Mouse (Mus musculus) gastrocnemius, adult 8-10 months (tissue): ENCODE results near the gene Cdh6. TPM values are rescaled to one million over a fixed set of nuclear protein-coding genes. Genes with fewer than 3 reads are reported as not detected.

ENCODE experiments used
- DNase-seq, 2 experiments: peaks; one replicate each; pipeline ENCODE4 v3.0.0; 2022; ENCODE audit warnings: low spot score in 2 of 2
- total RNA-seq, 4 experiments: library from RNA; stranded (reverse); gene quantifications; 2 replicates each; pipeline ENCODE4 v1.2.4; 2022

Cdh6 gene
- total RNA-seq, 4 experiments from 2014 or later = 0.11 to 0.29 (median 0.15) TPM

DNA sequence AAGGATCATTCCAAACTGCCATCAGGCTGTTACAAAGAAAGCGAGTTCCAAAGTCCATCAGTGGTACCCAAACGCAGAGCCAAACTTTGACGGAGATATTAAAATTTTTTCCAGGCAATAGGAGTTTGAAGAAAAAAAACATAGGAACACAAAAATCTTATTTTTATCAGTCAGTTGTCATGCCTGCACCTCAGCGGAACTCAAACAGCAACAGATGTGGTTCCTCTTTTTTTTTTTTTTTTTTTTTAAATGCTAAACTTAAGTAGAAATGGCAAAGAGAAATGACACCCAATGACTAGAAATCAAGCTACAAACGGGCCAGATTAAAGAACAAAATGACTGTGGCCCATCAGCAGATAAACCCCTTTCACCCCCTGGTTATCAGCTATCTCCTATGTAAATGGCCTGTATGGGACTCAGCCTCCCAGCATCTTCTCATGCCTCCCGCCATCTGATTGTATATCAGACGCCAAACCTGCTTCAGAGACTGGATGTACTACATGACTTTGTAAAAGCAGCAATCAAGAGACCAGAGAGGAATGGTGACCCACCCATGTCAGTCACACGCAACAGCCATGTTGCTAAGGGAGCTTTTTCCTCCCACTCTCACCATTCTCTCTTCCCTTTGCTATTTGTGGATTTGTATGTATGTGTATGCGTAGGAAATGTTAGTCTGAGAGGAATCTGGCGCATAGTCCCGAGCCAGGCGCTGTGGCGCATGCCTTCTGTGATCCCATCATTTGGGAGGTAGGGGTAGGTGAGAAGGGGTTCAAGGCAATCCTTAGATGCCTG lies 8.2 kb downstream of the Cdh6 start:
- DNase-seq = no peak

DNA sequence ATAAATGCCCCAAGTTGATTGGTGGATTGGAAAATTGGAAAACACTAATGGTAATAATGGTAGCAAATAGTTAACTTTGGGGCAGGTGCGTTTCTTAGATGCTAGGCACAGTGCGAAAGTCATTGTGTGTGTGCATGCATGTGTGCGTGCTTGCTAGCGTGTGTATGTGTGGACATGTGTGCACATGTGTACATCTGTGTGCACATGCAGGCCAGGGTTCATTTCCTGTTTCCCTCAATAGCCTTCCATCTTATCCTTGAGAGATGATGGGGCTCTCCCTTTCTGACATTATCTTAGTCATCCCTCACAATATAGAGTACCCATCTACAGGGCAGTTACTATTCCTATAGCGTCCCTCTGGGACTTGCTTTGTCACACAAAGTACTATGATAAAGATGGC lies 17.7 kb downstream of the Cdh6 start:
- DNase-seq = no peak

DNA sequence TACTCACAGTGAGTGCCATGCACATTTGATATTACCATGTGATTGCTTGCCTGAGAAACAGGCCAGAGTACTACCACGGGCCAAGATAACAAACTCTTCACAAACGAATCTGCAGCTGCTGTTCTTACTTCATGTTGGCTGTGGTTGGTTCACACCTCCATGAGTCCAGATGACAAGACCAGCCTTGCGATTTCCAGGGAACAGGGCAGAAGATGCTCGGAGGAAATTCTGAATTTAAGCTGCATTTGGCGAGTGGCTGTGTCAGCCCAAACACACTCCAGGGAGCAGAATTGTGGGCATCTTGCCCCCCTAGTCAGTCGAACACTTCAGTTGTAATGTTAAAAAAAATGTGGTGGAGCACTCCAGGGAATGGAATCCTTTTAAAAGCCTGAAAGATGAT lies 18.1 kb downstream of the Cdh6 start:
- no peak for DNase-seq

DNA sequence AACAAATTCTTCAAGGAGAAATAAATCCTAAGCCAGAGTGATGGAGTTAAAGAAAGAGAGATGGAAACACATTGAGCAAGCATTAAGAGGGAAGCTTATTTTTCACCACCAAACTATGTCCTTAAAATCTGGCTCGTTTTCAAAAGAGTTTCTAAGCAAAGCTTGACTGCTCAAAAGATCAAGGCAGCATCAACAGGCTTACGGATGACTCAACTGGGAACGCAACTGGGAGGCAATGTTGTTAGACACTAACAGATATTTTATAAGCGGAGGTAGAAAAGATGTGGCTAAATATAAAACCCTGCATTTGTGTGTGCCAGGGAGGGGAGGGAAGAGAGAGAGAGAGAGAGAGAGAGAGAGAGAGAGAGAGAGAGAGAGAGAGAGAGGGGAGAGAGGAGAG lies 31.5 kb downstream of the Cdh6 start:
- no peak for DNase-seq

DNA sequence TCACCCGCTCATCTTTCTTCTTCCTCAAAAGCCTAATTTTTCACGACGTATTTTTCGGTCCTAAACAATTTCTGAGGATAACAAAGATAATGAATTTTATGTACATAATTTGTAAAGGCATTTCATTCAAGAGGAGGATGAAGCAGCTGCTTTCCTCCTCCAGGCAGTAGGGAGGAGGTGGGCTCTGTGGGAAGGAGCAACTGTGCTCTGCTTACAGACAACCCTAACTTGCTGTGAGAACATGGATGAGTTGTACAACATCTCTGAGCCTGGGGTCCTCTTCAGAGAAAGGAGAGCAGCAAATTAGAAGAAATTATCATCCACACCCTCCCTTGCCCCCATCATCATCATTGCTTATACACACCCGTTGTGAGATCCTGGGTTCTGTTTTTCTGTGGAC lies 33.8 kb downstream of the Cdh6 start:
- DNase-seq = no peak

DNA sequence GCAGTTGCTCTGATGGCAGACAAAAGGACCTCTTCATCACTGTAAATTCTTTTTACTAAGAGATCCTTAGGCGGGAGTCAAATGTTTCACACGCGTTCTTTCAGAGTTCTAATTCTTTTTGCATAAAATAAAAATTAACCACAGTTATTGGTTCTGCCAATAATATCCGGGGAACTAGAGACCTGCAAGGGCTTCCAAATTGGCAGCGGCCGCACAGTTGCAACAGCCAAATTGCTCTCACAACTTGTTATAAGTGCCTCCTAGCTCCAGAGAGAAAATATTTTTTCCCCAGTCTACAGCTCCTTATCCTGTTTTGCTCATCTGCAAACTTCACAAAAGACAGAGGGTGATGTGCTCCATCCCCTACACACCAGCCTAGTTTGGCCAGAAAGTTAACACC lies 36.3 kb downstream of the Cdh6 start:
- no peak for DNase-seq

DNA sequence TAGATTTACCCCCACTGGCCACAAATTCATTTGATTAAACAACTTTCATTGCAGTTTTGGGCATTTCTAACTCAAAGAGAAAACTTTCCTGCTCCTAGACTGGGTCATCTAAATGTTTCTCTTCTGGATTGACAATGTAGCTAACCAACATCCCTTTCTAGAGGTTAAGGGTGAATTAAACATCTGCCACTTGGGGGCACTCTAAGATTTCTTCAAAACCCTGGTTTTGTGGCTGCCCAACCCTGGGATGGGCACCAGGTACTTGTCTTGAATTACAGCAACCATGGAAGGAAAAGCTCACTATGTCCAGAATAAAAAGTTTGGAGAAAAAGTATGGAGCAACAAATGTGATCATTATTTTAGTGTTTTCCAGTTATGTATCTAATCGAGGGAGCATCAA lies 39.4 kb downstream of the Cdh6 start:
- no peak for DNase-seq

DNA sequence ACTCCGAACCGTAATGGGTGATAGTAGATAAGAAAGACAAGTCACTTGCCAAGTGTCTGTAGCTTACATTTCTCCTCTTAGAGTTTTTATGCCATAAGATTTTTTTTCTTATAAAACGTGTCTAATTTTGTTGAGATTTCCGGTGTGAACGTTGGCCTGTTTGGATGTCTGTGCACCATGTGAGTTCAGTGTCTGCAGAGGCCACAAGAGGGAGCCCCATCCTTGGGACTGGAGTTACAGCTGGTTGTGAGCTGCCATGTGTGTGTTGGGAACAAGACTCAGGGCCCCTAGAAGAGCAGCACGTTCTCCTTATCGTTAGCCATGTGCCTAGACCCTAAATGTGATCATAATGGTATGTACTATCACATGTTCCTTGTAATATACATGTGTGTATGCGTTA lies 40.1 kb downstream of the Cdh6 start:
- no peak for DNase-seq

DNA sequence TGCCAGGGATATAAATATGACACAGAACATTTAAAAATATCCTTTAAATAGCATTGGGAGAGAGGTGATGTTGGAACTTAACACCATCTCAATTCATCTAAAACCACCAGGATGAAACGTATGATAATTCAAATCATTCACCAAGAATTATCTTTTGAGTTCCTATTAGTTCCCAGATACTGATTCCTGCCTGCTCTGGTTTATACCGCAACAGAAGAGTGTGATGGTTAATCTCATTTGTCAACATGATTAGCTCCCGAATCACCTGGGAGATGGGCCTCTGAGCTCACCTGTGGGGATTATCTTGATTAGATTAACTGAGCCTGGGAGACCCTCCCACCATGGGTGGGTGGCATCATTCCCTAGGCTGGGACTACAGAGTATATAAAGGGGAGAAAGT lies 41.0 kb downstream of the Cdh6 start:
- no peak for DNase-seq

DNA sequence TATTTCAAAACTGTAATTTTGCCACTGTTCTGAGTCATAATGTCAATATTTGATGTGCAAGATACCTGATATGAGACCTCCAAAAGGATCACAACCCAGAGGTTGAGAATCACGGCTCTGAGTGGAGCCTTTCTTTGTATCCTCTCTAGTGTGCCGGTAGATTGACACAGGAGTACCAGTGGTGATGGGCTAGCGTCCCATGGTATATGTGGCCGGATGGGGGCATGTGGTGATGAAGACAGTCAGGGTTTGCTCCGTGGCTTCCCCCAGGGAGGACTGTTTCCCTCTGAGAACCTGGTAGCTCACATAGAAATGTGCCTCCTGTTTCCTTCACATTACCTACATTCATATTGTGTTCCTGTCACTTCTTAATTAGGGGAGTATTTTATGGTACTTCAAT lies 43.2 kb downstream of the Cdh6 start:
- no peak for DNase-seq

DNA sequence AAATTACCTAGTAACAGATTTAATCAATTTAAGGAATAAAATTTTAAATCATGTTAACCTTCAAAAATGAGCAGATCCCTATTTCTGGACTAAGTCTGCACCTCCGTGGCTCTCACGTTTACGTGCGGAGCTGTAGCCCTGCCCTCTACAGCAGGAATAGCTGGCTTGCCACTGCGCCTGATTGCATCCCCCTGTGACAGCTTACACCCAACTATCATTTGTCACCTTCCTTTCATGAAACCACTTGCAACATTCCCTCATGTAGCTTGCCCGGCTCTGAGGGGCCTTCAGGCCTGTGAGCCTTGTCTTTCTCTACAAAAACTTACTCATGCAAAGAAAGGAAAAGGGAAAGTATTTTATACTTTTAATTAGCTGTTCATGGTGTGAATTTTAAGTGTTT lies 73.1 kb downstream of the Cdh6 start:
- no peak for DNase-seq

DNA sequence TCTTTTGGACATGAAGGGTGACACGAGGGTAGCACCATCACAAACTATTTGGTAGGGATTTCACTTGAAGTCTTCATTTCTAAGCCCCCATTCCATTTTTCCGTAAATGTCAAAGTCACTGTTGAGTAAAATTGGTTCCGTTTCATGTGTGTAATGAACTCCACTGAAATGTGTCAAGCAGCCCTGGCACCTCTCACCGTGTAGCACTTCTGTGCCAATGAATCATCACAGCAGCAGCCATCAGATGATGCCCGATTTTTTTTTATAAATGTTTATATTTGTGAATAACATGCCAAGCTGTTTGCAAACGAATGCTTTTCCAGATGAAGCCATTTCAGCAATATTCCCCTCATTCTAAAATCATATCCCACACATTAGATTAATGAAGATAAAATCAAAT lies 75.6 kb downstream of the Cdh6 start:
- DNase-seq = no peak

DNA sequence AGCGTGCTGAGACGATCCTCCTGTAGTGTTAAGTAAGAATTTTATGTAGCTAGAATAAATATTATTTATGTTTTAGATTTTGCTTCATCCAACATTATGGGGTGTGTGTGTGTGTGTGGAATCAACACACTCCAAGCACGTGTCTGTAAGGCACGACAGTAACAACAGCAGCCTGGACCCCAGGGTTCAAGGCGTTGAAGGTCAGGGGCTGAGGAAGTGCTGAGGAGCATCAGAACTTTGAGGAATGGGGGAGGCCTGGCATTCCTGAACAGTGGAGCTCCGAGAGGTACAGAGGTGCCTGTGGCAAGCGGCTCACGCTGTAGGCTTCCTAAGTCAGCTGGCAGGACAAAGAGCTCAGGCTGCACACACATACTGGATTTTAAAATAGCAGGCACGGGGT lies 78.1 kb downstream of the Cdh6 start:
- no peak for DNase-seq

DNA sequence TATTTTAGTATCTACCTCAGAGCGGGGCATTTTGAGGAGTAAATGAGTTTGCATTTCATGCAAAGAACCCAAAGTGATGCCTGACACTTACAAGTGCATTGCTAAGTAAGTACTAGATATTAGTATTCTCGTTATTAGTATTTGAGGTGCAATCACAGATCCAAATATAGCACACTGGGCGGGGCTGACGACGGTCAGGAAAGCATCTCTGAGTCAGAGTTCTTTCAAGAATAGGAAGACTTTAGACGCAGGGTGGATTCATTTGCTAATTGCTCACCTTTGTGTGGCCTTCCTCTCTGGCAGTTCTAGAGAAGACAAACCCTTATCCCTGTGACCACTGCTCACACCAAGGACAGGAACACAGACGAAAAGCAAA lies 78.6 kb downstream of the Cdh6 start:
- DNase-seq = no peak

DNA sequence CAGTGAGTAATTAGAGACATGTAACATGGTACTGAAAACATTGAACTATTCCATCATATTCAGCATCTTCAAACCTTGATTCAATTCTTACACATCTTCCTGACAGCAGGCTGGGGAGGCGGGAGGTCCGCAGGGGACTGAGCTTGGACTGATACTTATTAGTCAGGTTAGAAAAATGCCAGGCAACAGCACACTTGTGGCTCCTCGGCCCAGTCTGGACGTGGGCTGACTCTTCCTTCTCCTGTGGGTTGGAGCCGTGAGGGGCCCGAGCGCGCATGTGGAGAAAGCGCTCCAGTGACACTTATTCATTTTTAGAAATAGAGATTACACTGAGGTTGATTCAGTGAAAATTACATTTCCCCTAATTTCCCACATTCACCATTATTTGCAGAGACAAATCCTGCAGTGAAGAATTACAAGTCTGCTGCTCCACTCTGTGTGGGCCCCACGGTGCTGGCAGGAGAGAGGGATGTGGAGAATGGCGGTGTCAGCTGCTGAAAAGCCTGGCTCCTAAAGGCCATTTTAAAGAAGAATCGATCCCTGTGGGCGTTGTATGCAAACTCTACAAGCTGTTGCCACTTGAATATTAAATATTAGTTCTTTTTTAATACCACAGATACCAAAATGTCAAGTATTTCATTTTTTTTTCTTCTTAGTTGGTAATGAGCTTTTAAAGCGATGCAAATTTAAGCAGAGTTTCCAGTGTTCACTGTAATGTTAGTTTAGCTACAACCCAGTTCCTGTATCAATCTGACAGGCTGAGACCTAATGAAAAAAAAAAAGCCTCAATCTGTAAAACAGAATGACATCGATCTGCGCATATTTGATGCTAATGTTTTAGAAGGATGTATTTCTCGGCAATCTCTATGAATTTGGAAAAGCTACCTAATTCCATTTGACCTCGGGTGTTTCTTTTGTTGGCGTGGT lies 79.3 kb downstream of the Cdh6 start:
- no peak for DNase-seq

DNA sequence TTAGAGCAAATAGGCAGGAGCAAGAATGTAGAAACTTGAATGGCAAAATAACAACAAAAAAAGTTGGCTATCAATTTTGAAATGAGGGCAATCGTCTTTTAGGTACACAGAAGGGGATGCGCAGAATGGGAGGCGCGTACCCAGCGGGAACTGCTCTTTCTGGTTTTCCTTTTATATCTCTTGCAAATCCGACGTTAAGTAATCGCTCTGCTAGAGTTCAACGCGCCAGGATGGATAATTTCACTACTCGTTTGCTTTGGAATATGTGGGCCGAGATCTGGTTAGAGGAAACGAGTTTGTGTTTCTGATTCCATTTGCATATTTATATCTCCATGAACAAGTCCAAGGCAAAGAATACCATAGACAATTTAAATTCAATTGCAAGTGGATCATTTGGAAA lies 81.4 kb downstream of the Cdh6 start:
- no peak for DNase-seq

DNA sequence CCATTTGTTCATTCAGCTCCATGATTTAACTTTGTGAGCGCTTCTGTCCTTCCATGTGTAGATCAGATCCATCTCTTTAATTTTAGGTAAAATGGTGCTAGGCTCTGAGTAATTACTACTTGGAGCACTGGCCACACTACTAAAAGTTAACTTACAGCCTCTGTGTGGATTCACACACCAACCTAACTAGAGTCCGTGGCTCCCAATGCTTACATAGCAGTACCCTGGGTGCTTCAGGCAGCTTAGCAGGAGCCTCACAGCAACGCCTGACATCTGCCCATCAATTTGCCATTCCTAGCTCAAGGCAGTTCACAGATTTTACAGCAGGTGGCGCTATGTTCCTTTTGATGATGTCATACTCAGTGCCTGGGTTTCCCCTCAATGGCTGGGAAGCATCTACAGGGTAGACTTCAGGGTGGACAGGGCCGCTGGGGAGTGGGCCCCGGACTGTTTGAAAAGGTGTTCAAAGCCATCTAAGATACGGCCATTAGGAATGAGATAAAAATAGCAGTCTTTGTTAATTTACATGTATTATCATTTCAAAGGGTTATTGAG lies 84.9 kb downstream of the Cdh6 start:
- no peak for DNase-seq

DNA sequence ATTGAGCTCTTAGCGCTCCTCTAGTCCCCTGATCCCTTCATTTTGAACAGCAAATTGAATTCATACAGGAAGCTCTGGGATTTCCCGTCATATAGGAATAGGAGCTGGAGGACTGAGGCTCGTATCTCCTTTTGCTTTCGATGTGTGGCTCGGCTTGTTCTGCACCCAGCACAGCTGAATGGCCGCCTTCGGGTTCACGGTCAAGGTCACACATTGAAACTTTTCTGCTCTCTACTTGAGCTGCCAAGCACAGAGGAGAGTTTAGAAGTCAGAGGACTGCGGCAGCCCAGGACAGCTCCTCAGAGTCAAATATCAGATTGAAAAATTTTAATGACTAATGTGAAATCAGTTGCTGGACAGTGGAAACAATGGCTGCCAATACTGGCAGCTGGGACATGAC lies 88.7 kb downstream of the Cdh6 start:
- DNase-seq = no peak

DNA sequence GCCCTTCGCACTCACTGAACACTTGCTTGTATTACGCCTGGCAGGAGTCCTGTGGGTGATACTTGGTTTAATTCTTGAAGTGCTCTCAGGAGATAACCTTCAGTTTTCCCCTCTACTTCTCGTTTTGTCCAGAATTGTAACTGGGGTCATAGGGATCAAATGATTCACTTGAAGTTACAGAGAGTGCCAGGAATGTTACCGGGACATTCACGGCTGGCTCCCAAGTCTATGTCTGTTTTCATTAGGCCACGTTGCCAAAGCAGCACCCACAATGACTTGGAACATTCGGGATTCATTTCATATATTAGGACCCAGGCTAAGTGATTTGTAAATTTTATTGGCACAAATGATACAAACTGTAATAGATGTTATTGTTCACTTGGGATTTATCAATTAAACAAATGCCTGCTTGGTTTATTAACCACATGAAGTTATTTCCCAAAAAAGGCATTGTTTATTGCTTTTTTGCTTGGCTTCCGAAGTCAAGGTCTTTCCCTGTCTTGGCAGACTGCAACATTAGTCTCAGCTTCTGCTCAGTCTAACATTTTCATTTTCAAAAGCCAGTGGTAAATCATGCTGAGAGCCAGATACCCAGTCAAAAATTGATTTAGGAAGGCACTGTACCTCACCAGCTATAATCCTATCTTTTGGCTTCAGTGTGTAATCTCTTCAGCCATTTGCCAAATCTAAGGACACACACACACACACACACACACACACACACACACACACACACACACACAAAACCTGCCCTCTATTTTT lies 96.4 kb downstream of the Cdh6 start:
- no peak for DNase-seq

DNA sequence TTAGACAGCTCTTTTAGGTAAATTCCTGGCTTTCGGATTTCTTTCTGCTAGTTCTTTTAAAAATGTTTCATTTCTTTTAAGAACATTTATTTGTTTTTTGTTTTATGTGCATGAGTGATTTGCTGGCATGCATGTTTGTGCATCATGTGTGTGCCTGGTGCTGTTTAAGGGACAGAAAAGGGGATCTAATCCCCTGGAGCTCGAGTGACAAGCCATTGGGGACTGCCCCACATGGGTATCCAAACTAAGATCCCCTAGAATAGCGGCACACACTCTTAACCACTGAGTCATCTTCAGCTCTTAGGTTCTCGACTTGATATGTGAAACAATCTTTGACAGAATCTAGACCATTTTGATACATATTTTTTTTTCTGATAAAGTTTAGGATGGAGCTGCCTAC lies 99.4 kb downstream of the Cdh6 start:
- no peak for DNase-seq

DNA sequence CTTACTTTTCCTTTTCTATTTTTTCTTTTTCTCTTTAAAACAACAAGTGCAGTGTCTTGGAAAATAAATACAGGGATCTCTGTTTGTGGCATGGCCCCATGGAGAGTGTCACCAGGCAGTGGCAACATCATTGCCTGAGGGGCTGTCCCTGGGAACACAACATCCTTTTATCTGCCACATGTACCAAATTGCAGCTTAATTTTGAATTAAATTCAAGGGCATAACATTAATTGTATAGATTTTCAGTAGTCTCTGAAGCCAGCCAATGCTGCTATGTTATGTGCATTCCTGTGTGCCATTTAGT lies 105.3 kb downstream of the Cdh6 start:
- DNase-seq = no peak
